29 mouse cellular contexts compared by ENCODE assay signal in the genomic region with DNA sequence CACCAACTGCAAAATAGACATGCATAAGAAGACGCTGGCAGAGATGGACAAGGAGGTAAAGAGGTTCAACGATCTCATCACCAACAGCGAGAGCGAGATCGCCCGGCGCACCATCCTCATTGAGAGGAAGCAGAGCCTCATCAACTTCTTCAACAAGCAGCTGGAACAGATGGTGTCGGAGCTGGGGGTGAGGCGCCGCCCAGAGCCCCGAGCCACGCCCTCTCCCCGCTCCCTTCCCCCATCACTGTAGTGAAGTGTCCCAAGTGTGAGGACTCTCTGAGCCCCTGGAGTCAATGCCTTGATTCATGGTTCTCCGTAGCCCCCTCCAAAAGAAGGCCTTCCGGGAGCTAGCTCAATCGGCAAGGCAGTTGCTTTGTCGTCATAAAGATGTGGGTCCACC. TPM values are rescaled to one million over a fixed set of nuclear protein-coding genes. Genes with fewer than 3 reads are reported as not detected.
DNase-seq lines count a peak whose midpoint lies in the region; ATAC-seq and TF ChIP-seq lines count a peak whose summit lies in the region.
"Had no signal": no experiment of that assay in that cellular context is flagged by ENCODE, and none has a peak within 500 bp of the region (broad histone marks: within the 10 kb centered on the region; RNA-seq: fewer than 3 reads in every experiment).

No protein-coding gene starts in this region.

- 60% methylated on average over 17 of the region's 17 CpGs for WGBS in hindbrain, embryonic 10.5 days
- WGBS in hindbrain, embryonic 12.5 days: 62% methylated on average over 17 of the region's 17 CpGs
- WGBS in midbrain, embryonic 10.5 days: 70% methylated on average over 17 of the region's 17 CpGs
- 74% methylated on average over 17 of the region's 17 CpGs for WGBS in midbrain, postnatal 0 days
- 49% methylated on average over 17 of the region's 17 CpGs for WGBS in neural tube, embryonic 15.5 days
- whole genome bisulfite sequencing in forebrain, embryonic 14.5 days: 75% methylated on average over 17 of the region's 17 CpGs

- H3K4me1 ChIP-seq in hindbrain, embryonic 10.5 days (replicated peaks): peaks cover 38% of the 10 kb centered on the region
- H3K4me1 ChIP-seq in hindbrain, embryonic 12.5 days: peaks cover 26% of the 10 kb centered on the region
- peaks cover 30% of the 10 kb centered on the region for H3K4me1 ChIP-seq in midbrain, embryonic 10.5 days
- H3K4me1 ChIP-seq in midbrain, postnatal 0 days (ENCODE audit: insufficient read depth, low read length): no peaks in the 10 kb centered on the region
- peaks cover 31% of the 10 kb centered on the region for H3K4me1 ChIP-seq in neural tube, embryonic 15.5 days
- no peaks in the 10 kb centered on the region for H3K4me1 ChIP-seq in forebrain, embryonic 14.5 days (ENCODE audit: control insufficient read depth, insufficient read depth, low read length)

- DNase-seq in hindbrain, embryonic 10.5 days (ENCODE audit: low spot score): no peak
- DNase-seq in midbrain, embryonic 10.5 days (ENCODE audit: low spot score): no peak
- DNase-seq in midbrain, postnatal 0 days (ENCODE audit: low spot score): no peak
- DNase-seq in thymus, postnatal 4 days: peak; percentile 78
- DNase-seq in thymus, adult 18-20 months: no peak
- no peak for DNase-seq in forebrain, embryonic 14.5 days (ENCODE audit: low spot score)
- DNase-seq: adrenal gland, postnatal 14 days; cerebellum, adult 11 months; cerebellum, adult 9-10 months; cerebellum, postnatal 36 days; gastrocnemius, postnatal 10 days; heart, postnatal 10 days; kidney, postnatal 36 days; lung, adult 18-20 months; lung, postnatal 14 days; retina, postnatal 1 day; right cerebral cortex, postnatal 25 days had no signal

- TF ChIP-seq CTCF in midbrain, postnatal 0 days (IDR thresholded peaks at IDR 0.05): no peak

- H3K4me3 ChIP-seq in hindbrain, embryonic 10.5 days: no peak overlapping the region
- no peak overlapping the region for H3K4me3 ChIP-seq in hindbrain, embryonic 12.5 days
- no peak overlapping the region for H3K4me3 ChIP-seq in midbrain, embryonic 10.5 days
- H3K4me3 ChIP-seq in midbrain, postnatal 0 days (ENCODE audit: low read depth, low read length): no peak overlapping the region
- no peak overlapping the region for H3K4me3 ChIP-seq in neural tube, embryonic 15.5 days (replicated peaks)
- no peak overlapping the region for H3K4me3 ChIP-seq in forebrain, embryonic 14.5 days (ENCODE audit: low read depth, low read length)
- H3K4me3 ChIP-seq: embryonic facial prominence, embryonic 10.5 days; embryonic facial prominence, embryonic 15.5 days; forebrain, embryonic 12.5 days; heart, embryonic 13.5 days; liver, embryonic 12.5 days; stomach, embryonic 15.5 days had no signal

- ATAC-seq in hindbrain, embryonic 12.5 days (ENCODE audit: low FRiP score): no peak
- ATAC-seq in midbrain, postnatal 0 days (ENCODE audit: low FRiP score): no peak
- no peak for ATAC-seq in neural tube, embryonic 15.5 days (ENCODE audit: low FRiP score)
- no peak for ATAC-seq in forebrain, embryonic 14.5 days
- ATAC-seq: intestine, postnatal 0 days; liver, embryonic 12.5 days; Patski had no signal

- H3K4me2 ChIP-seq in hindbrain, embryonic 12.5 days (replicated peaks): no peak overlapping the region
- H3K4me2 ChIP-seq in midbrain, postnatal 0 days (ENCODE audit: low read depth, low read length, poor library complexity, severe bottlenecking): no peak overlapping the region
- peak overlapping the region; percentile 11; the same call in 1 of the 2 replicates for H3K4me2 ChIP-seq in neural tube, embryonic 15.5 days
- no peak overlapping the region for H3K4me2 ChIP-seq in forebrain, embryonic 14.5 days (ENCODE audit: low read length)
- H3K4me2 ChIP-seq: embryonic facial prominence, embryonic 15.5 days; forebrain, embryonic 12.5 days; heart, embryonic 13.5 days; liver, embryonic 12.5 days; stomach, embryonic 15.5 days had no signal

- H3K27me3 ChIP-seq in hindbrain, embryonic 10.5 days (ENCODE audit: insufficient read depth, poor library complexity, severe bottlenecking): peaks cover 6% of the 10 kb centered on the region; the same call in 1 of the 2 replicates
- 0 out of 2 replicates have a peak, but pooled peaks cover 3% of the 10 kb centered on the region for H3K27me3 ChIP-seq in hindbrain, embryonic 12.5 days
- H3K27me3 ChIP-seq in midbrain, embryonic 10.5 days (ENCODE audit: low read depth, poor library complexity, severe bottlenecking): peaks cover 24% of the 10 kb centered on the region
- H3K27me3 ChIP-seq in midbrain, postnatal 0 days (ENCODE audit: insufficient read depth, low read length): no peaks in the 10 kb centered on the region
- no peaks in the 10 kb centered on the region for H3K27me3 ChIP-seq in neural tube, embryonic 15.5 days (replicated peaks)
- no peaks in the 10 kb centered on the region for H3K27me3 ChIP-seq in forebrain, embryonic 14.5 days (replicated peaks; ENCODE audit: control insufficient read depth, insufficient read depth, low read length)
- H3K27me3 ChIP-seq: embryonic facial prominence, embryonic 15.5 days; forebrain, embryonic 12.5 days; Patski; stomach, embryonic 15.5 days had no signal

- peaks cover 30% of the 10 kb centered on the region for H3K36me3 ChIP-seq in hindbrain, embryonic 10.5 days
- H3K36me3 ChIP-seq in hindbrain, embryonic 12.5 days: 0 out of 2 replicates have a peak, but pooled peaks cover 2% of the 10 kb centered on the region
- peaks cover 20% of the 10 kb centered on the region for H3K36me3 ChIP-seq in midbrain, embryonic 10.5 days
- no peaks in the 10 kb centered on the region for H3K36me3 ChIP-seq in midbrain, postnatal 0 days (ENCODE audit: insufficient read depth, low read length)
- no peaks in the 10 kb centered on the region for H3K36me3 ChIP-seq in neural tube, embryonic 15.5 days
- no peaks in the 10 kb centered on the region for H3K36me3 ChIP-seq in forebrain, embryonic 14.5 days (ENCODE audit: control insufficient read depth, insufficient read depth, low read length)
- H3K36me3 ChIP-seq: embryonic facial prominence, embryonic 10.5 days; embryonic facial prominence, embryonic 15.5 days; heart, embryonic 13.5 days; liver, embryonic 12.5 days; stomach, embryonic 15.5 days had no signal

- no peaks in the 10 kb centered on the region for H3K9me3 ChIP-seq in hindbrain, embryonic 10.5 days
- H3K9me3 ChIP-seq in hindbrain, embryonic 12.5 days (replicated peaks): no peaks in the 10 kb centered on the region
- no peaks in the 10 kb centered on the region for H3K9me3 ChIP-seq in midbrain, embryonic 10.5 days (replicated peaks)
- H3K9me3 ChIP-seq in midbrain, postnatal 0 days (ENCODE audit: low read length): no peaks in the 10 kb centered on the region
- no peaks in the 10 kb centered on the region for H3K9me3 ChIP-seq in neural tube, embryonic 15.5 days (replicated peaks)
- no peaks in the 10 kb centered on the region for H3K9me3 ChIP-seq in forebrain, embryonic 14.5 days (replicated peaks; ENCODE audit: control insufficient read depth, low read length)
- H3K9me3 ChIP-seq: embryonic facial prominence, embryonic 10.5 days; embryonic facial prominence, embryonic 15.5 days; forebrain, embryonic 12.5 days; heart, embryonic 13.5 days; liver, embryonic 12.5 days; stomach, embryonic 15.5 days had no signal

- H3K27ac ChIP-seq in hindbrain, embryonic 10.5 days: peak overlapping the region; percentile 64
- no peak overlapping the region for H3K27ac ChIP-seq in hindbrain, embryonic 12.5 days
- H3K27ac ChIP-seq in midbrain, embryonic 10.5 days (replicated peaks): peak overlapping the region; percentile 33; the same call in 1 of the 2 replicates
- no peak overlapping the region for H3K27ac ChIP-seq in midbrain, postnatal 0 days (ENCODE audit: low read depth, low read length)
- no peak overlapping the region for H3K27ac ChIP-seq in neural tube, embryonic 15.5 days (replicated peaks)
- H3K27ac ChIP-seq in forebrain, embryonic 14.5 days (ENCODE audit: low read depth, low read length): no peak overlapping the region
- H3K27ac ChIP-seq: embryonic facial prominence, embryonic 10.5 days; embryonic facial prominence, embryonic 15.5 days; forebrain, embryonic 12.5 days; heart, embryonic 13.5 days; liver, embryonic 12.5 days; stomach, embryonic 15.5 days had no signal

- no peak overlapping the region for H3K9ac ChIP-seq in hindbrain, embryonic 12.5 days
- no peak overlapping the region for H3K9ac ChIP-seq in midbrain, postnatal 0 days (replicated peaks; ENCODE audit: low read length, poor library complexity, severe bottlenecking)
- H3K9ac ChIP-seq in neural tube, embryonic 15.5 days (replicated peaks): no peak overlapping the region
- no peak overlapping the region for H3K9ac ChIP-seq in forebrain, embryonic 14.5 days (ENCODE audit: low read length)
- H3K9ac ChIP-seq: embryonic facial prominence, embryonic 15.5 days; forebrain, embryonic 12.5 days; heart, embryonic 13.5 days; liver, embryonic 12.5 days; stomach, embryonic 15.5 days had no signal

RNA-seq across cellular contexts. Expression of a gene that starts 16.7 kb away (rescaled TPM):
- 28.3 and 35.5 TPM in 2 replicates for polyA plus RNA-seq in hindbrain, embryonic 10.5 days (2016; fragmentation: Nextera tagmentation; extraction: Ambion mirVana)
- 49.3 and 52.4 TPM in 2 replicates for polyA plus RNA-seq in hindbrain, embryonic 12.5 days (2016; fragmentation: Nextera tagmentation; extraction: Ambion mirVana)
- 32.0 and 33.6 TPM in 2 replicates for polyA plus RNA-seq in midbrain, embryonic 10.5 days (2016; fragmentation: Nextera tagmentation; extraction: Ambion mirVana)
- total RNA-seq in midbrain, postnatal 0 days (2014; rRNA removed): 186 and 222 TPM in 2 replicates
- 154 and 158 TPM in 2 replicates for polyA plus RNA-seq in midbrain, postnatal 0 days (2015; fragmentation: Nextera tagmentation; extraction: Ambion mirVana)
- polyA plus RNA-seq in neural tube, embryonic 15.5 days (2015; fragmentation: Nextera tagmentation; extraction: Ambion mirVana): 102 and 105 TPM in 2 replicates
- polyA plus RNA-seq in forebrain, embryonic 14.5 days (2014; fragmentation: Nextera tagmentation; extraction: Ambion mirVana): 28.3 and 45.5 TPM in 2 replicates

RNA-seq across cellular contexts. Expression of a gene that starts 22.6 kb away (rescaled TPM):
- 20.0 and 21.3 TPM in 2 replicates for polyA plus RNA-seq in hindbrain, embryonic 10.5 days (2016; fragmentation: Nextera tagmentation; extraction: Ambion mirVana)
- 19.1 and 20.5 TPM in 2 replicates for polyA plus RNA-seq in hindbrain, embryonic 12.5 days (2016; fragmentation: Nextera tagmentation; extraction: Ambion mirVana)
- 20.6 and 21.8 TPM in 2 replicates for polyA plus RNA-seq in midbrain, embryonic 10.5 days (2016; fragmentation: Nextera tagmentation; extraction: Ambion mirVana)
- 13.3 and 22.7 TPM in 2 replicates for total RNA-seq in midbrain, postnatal 0 days (2014; rRNA removed)
- polyA plus RNA-seq in midbrain, postnatal 0 days (2015; fragmentation: Nextera tagmentation; extraction: Ambion mirVana): 10.3 and 13.3 TPM in 2 replicates
- 12.6 and 13.2 TPM in 2 replicates for polyA plus RNA-seq in neural tube, embryonic 15.5 days (2015; fragmentation: Nextera tagmentation; extraction: Ambion mirVana)
- 11.0 and 12.5 TPM in 2 replicates for polyA plus RNA-seq in forebrain, embryonic 14.5 days (2014; fragmentation: Nextera tagmentation; extraction: Ambion mirVana)

RNA-seq across cellular contexts. Expression of a gene that starts 22.7 kb away (rescaled TPM):
- 29.5 and 37.9 TPM in 2 replicates for polyA plus RNA-seq in hindbrain, embryonic 10.5 days (2016; fragmentation: Nextera tagmentation; extraction: Ambion mirVana)
- polyA plus RNA-seq in hindbrain, embryonic 12.5 days (2016; fragmentation: Nextera tagmentation; extraction: Ambion mirVana): 34.7 and 36.7 TPM in 2 replicates
- polyA plus RNA-seq in midbrain, embryonic 10.5 days (2016; fragmentation: Nextera tagmentation; extraction: Ambion mirVana): 27.0 and 29.6 TPM in 2 replicates
- 152 and 156 TPM in 2 replicates for total RNA-seq in midbrain, postnatal 0 days (2014; rRNA removed)
- polyA plus RNA-seq in midbrain, postnatal 0 days (2015; fragmentation: Nextera tagmentation; extraction: Ambion mirVana): 43.1 and 43.5 TPM in 2 replicates
- 43.9 and 47.4 TPM in 2 replicates for polyA plus RNA-seq in neural tube, embryonic 15.5 days (2015; fragmentation: Nextera tagmentation; extraction: Ambion mirVana)
- 24.6 and 35.8 TPM in 2 replicates for polyA plus RNA-seq in forebrain, embryonic 14.5 days (2014; fragmentation: Nextera tagmentation; extraction: Ambion mirVana)

RNA-seq across cellular contexts. Expression of a gene that starts 48.9 kb away (rescaled TPM):
- polyA plus RNA-seq in hindbrain, embryonic 10.5 days (2016; fragmentation: Nextera tagmentation; extraction: Ambion mirVana): 458 and 477 TPM in 2 replicates
- polyA plus RNA-seq in hindbrain, embryonic 12.5 days (2016; fragmentation: Nextera tagmentation; extraction: Ambion mirVana): 291 and 294 TPM in 2 replicates
- 465 and 494 TPM in 2 replicates for polyA plus RNA-seq in midbrain, embryonic 10.5 days (2016; fragmentation: Nextera tagmentation; extraction: Ambion mirVana)
- total RNA-seq in midbrain, postnatal 0 days (2014; rRNA removed): 132 and 169 TPM in 2 replicates
- 229 and 237 TPM in 2 replicates for polyA plus RNA-seq in midbrain, postnatal 0 days (2015; fragmentation: Nextera tagmentation; extraction: Ambion mirVana)
- 241 and 279 TPM in 2 replicates for polyA plus RNA-seq in neural tube, embryonic 15.5 days (2015; fragmentation: Nextera tagmentation; extraction: Ambion mirVana)
- 293 and 315 TPM in 2 replicates for polyA plus RNA-seq in forebrain, embryonic 14.5 days (2014; fragmentation: Nextera tagmentation; extraction: Ambion mirVana)

RNA-seq across cellular contexts. Expression of a gene that starts 56.6 kb away (rescaled TPM):
- 0.04 TPM in 1 of 2 replicates, not detected in the other for polyA plus RNA-seq in hindbrain, embryonic 10.5 days (2016; fragmentation: Nextera tagmentation; extraction: Ambion mirVana)
- polyA plus RNA-seq in hindbrain, embryonic 12.5 days (2016; fragmentation: Nextera tagmentation; extraction: Ambion mirVana): 0.07 and 0.27 TPM in 2 replicates
- polyA plus RNA-seq in midbrain, embryonic 10.5 days (2016; fragmentation: Nextera tagmentation; extraction: Ambion mirVana): not detected in 2 replicates
- 0.77 and 1.8 TPM in 2 replicates for total RNA-seq in midbrain, postnatal 0 days (2014; rRNA removed)
- 0.59 and 0.67 TPM in 2 replicates for polyA plus RNA-seq in midbrain, postnatal 0 days (2015; fragmentation: Nextera tagmentation; extraction: Ambion mirVana)
- 0.33 and 0.69 TPM in 2 replicates for polyA plus RNA-seq in neural tube, embryonic 15.5 days (2015; fragmentation: Nextera tagmentation; extraction: Ambion mirVana)
- 0.09 and 0.15 TPM in 2 replicates for polyA plus RNA-seq in forebrain, embryonic 14.5 days (2014; fragmentation: Nextera tagmentation; extraction: Ambion mirVana)
- total RNA-seq: MEL had no signal
- polyA plus RNA-seq: hindbrain, embryonic 11.5 days had no signal

Comparison
In these comparisons a context has a peak if more than half of its experiments do, and no peak if none do; other contexts are left out.
1. H3K27ac ChIP-seq: peak in hindbrain, embryonic 10.5 days (single experiment) and midbrain, embryonic 10.5 days (single experiment); none in hindbrain, embryonic 12.5 days (single experiment), midbrain, postnatal 0 days (single experiment), neural tube, embryonic 15.5 days (single experiment) and forebrain, embryonic 14.5 days (single experiment).